ENCODE assay signal across 8 mouse cellular contexts in the genomic region with DNA sequence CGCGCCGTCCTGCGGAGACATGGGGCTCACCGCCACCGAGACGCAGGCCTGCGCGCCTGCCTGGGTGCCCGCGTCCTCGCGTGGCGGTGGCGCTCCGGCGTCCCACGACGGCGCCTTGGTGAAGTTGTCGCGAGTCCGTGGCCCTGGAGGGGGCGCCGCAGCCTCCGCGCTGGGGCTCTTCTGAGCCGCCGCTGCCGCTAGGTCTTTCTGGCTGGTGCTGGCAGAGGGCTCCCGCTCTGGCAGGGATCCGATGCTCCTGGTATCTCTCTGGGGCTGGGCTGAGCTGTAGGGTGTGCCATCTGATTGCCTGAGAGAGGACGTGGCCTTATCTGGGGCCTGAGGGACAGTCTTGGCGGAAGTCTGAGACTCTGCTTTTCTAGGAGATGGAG. TPM values are rescaled to one million over a fixed set of nuclear protein-coding genes. Genes with fewer than 3 reads are reported as not detected.
DNase-seq lines count a peak whose midpoint lies in the region; ATAC-seq and TF ChIP-seq lines count a peak whose summit lies in the region.
"Had no signal": no experiment of that assay in that cellular context is flagged by ENCODE, and none has a peak within 500 bp of the region (broad histone marks: within the 10 kb centered on the region; RNA-seq: fewer than 3 reads in every experiment).

No protein-coding gene starts in this region.

- H3K27me3 ChIP-seq in lung, embryonic 16.5 days (ENCODE audit: control insufficient read depth, insufficient read depth, low read depth, low read length), result peaks cover 42% of the 10 kb centered on the region
- peaks cover 63% of the 10 kb centered on the region for H3K27me3 ChIP-seq in embryonic facial prominence, embryonic 10.5 days (replicated peaks; ENCODE audit: low read depth, poor library complexity, severe bottlenecking)
- peaks cover 40% of the 10 kb centered on the region for H3K27me3 ChIP-seq in intestine, embryonic 16.5 days (replicated peaks; ENCODE audit: control insufficient read depth, insufficient read depth, low read length)
- peaks cover 38% of the 10 kb centered on the region for H3K27me3 ChIP-seq in stomach, embryonic 14.5 days (ENCODE audit: control insufficient read depth, insufficient read depth, low read length)

- H3K36me3 ChIP-seq in lung, embryonic 16.5 days (ENCODE audit: control insufficient read depth, insufficient read depth, low read length), result no peaks in the 10 kb centered on the region
- H3K36me3 ChIP-seq in embryonic facial prominence, embryonic 10.5 days (replicated peaks), result peaks cover 10% of the 10 kb centered on the region
- no peaks in the 10 kb centered on the region for H3K36me3 ChIP-seq in intestine, embryonic 16.5 days (ENCODE audit: control insufficient read depth, insufficient read depth, low read length)
- H3K36me3 ChIP-seq in stomach, embryonic 14.5 days (ENCODE audit: control insufficient read depth, insufficient read depth, low read length), result no peaks in the 10 kb centered on the region

- H3K4me3 ChIP-seq in lung, embryonic 16.5 days (ENCODE audit: low read length), result peak overlapping the region; percentile 41
- no peak overlapping the region for H3K4me3 ChIP-seq in lung, adult 2 months (replicated peaks; ENCODE audit: extremely low read depth, low read depth, low read length)
- H3K4me3 ChIP-seq in embryonic facial prominence, embryonic 10.5 days, result peak overlapping the region; percentile 54
- H3K4me3 ChIP-seq in intestine, embryonic 16.5 days (ENCODE audit: low read length), result peak overlapping the region; percentile 39
- peak overlapping the region; percentile 36 for H3K4me3 ChIP-seq in stomach, embryonic 14.5 days (ENCODE audit: low read depth, low read length)

- H3K4me2 ChIP-seq in lung, embryonic 16.5 days (ENCODE audit: low read depth, low read length), result peak overlapping the region; percentile 67
- peak overlapping the region; percentile 64 for H3K4me2 ChIP-seq in intestine, embryonic 16.5 days (ENCODE audit: low read depth, low read length)
- peak overlapping the region; percentile 59 for H3K4me2 ChIP-seq in stomach, embryonic 14.5 days (replicated peaks; ENCODE audit: low read depth, low read length)

- no peak overlapping the region for H3K27ac ChIP-seq in lung, embryonic 16.5 days (ENCODE audit: low read length)
- H3K27ac ChIP-seq in embryonic facial prominence, embryonic 10.5 days (replicated peaks), result no peak overlapping the region
- no peak overlapping the region for H3K27ac ChIP-seq in intestine, embryonic 16.5 days (ENCODE audit: low read length)
- H3K27ac ChIP-seq in stomach, embryonic 14.5 days (ENCODE audit: low read length), result no peak overlapping the region

- TF ChIP-seq CTCF in lung, adult 2 months (IDR thresholded peaks at IDR 0.05; ENCODE audit: insufficient read depth, low read length), result no peak

- H3K9ac ChIP-seq in lung, embryonic 16.5 days (ENCODE audit: low read length), result no peak overlapping the region
- H3K9ac ChIP-seq in intestine, embryonic 16.5 days (ENCODE audit: low read depth, low read length), result 0 out of 2 replicates have a peak overlapping the region, but pooled peaks have one; percentile 41
- H3K9ac ChIP-seq in stomach, embryonic 14.5 days (replicated peaks; ENCODE audit: low read depth, low read length), result no peak overlapping the region

- H3K4me1 ChIP-seq in lung, embryonic 16.5 days (replicated peaks; ENCODE audit: control insufficient read depth, insufficient read depth, low read length), result peaks cover 9% of the 10 kb centered on the region
- no peaks in the 10 kb centered on the region for H3K4me1 ChIP-seq in lung, adult 2 months (ENCODE audit: control insufficient read depth, insufficient read depth, low read length)
- H3K4me1 ChIP-seq in embryonic facial prominence, embryonic 10.5 days, result peaks cover 30% of the 10 kb centered on the region
- H3K4me1 ChIP-seq in intestine, embryonic 16.5 days (ENCODE audit: control insufficient read depth, insufficient read depth, low read length), result peaks cover 13% of the 10 kb centered on the region
- peaks cover 6% of the 10 kb centered on the region; the same call in 1 of the 2 replicates for H3K4me1 ChIP-seq in stomach, embryonic 14.5 days (ENCODE audit: control insufficient read depth, insufficient read depth, low read length)

- no peak for DNase-seq in lung, adult 2 months
- DNase-seq in embryonic facial prominence, embryonic 10.5 days (ENCODE audit: low spot score), result peak; percentile 32
- DNase-seq in layer of hippocampus, adult 18-20 months (ENCODE audit: low spot score in 2 of 2), result no peak
- DNase-seq in adrenal gland, postnatal 4 days (ENCODE audit: low spot score in 2 of 2), result no peak

- no peak for ATAC-seq in lung, embryonic 16.5 days (ENCODE audit: low read depth)
- peak; percentile 45 for ATAC-seq in intestine, embryonic 16.5 days
- ATAC-seq in stomach, embryonic 14.5 days (ENCODE audit: insufficient number of reproducible peaks, insufficient read depth, low FRiP score, low read depth), result no peak

- no peaks in the 10 kb centered on the region for H3K9me3 ChIP-seq in lung, embryonic 16.5 days (ENCODE audit: control insufficient read depth, low read length)
- H3K9me3 ChIP-seq in embryonic facial prominence, embryonic 10.5 days, result no peaks in the 10 kb centered on the region
- H3K9me3 ChIP-seq in intestine, embryonic 16.5 days (ENCODE audit: control insufficient read depth, low read length), result no peaks in the 10 kb centered on the region
- no peaks in the 10 kb centered on the region for H3K9me3 ChIP-seq in stomach, embryonic 14.5 days (ENCODE audit: control insufficient read depth, low read depth, low read length)

- no peak for TF ChIP-seq POLR2A in lung, adult 2 months (IDR thresholded peaks at IDR 0.05; ENCODE audit: borderline replicate concordance, extremely low read depth, low read depth, low read length)

- 1% methylated on average over 21 of the region's 34 CpGs for WGBS in lung, embryonic 16.5 days
- 2% methylated on average over 33 of the region's 34 CpGs for WGBS in lung, adult 2 months
- WGBS in embryonic facial prominence, embryonic 10.5 days, result 4% methylated on average over 34 of the region's 34 CpGs
- 2% methylated on average over 34 of the region's 34 CpGs for WGBS in intestine, embryonic 16.5 days
- 4% methylated on average over 17 of the region's 34 CpGs for WGBS in stomach, embryonic 14.5 days

RNA-seq across cellular contexts. Expression of a gene that starts 11.5 kb away (rescaled TPM):
- polyA plus RNA-seq in lung, embryonic 16.5 days (2015; fragmentation: Nextera tagmentation; extraction: Ambion mirVana), result 0.05 and 0.16 TPM in 2 replicates
- 0.07 and 0.09 TPM in 2 replicates for polyA plus RNA-seq in lung, adult 2 months (2012; rRNA removed)
- polyA plus RNA-seq in embryonic facial prominence, embryonic 10.5 days (2016; fragmentation: Nextera tagmentation; extraction: Ambion mirVana), result 0.66 and 0.94 TPM in 2 replicates
- polyA plus RNA-seq in intestine, embryonic 16.5 days (2015; fragmentation: Nextera tagmentation; extraction: Ambion mirVana), result 0.15 and 0.16 TPM in 2 replicates
- 0.65 and 0.90 TPM in 2 replicates for polyA plus RNA-seq in stomach, embryonic 14.5 days (2014; fragmentation: Nextera tagmentation; extraction: Ambion mirVana)
- total RNA-seq in layer of hippocampus, adult 18-20 months (2021), result 100 to 1,000 TPM; 146 to 150 TPM
- 10 to 100 TPM; 10.4 to 10.5 TPM for total RNA-seq in adrenal gland, postnatal 4 days (2021)

RNA-seq across cellular contexts. Expression of a gene that starts 28.2 kb away (rescaled TPM):
- 0.31 TPM in 1 of 2 replicates, not detected in the other for polyA plus RNA-seq in lung, embryonic 16.5 days (2015; fragmentation: Nextera tagmentation; extraction: Ambion mirVana)
- polyA plus RNA-seq in lung, adult 2 months (2012; rRNA removed), result not detected in 2 replicates
- polyA plus RNA-seq in embryonic facial prominence, embryonic 10.5 days (2016; fragmentation: Nextera tagmentation; extraction: Ambion mirVana), result 0.79 and 1.3 TPM in 2 replicates
- 0.39 and 0.46 TPM in 2 replicates for polyA plus RNA-seq in intestine, embryonic 16.5 days (2015; fragmentation: Nextera tagmentation; extraction: Ambion mirVana)
- polyA plus RNA-seq in stomach, embryonic 14.5 days (2014; fragmentation: Nextera tagmentation; extraction: Ambion mirVana), result 0.59 and 0.74 TPM in 2 replicates
- total RNA-seq in layer of hippocampus, adult 18-20 months (2021), result 100 to 1,000 TPM; 687 to 705 TPM
- 1 to 10 TPM; 3.9 to 4.7 TPM for total RNA-seq in adrenal gland, postnatal 4 days (2021)

RNA-seq across cellular contexts. Expression of a gene that starts 36.9 kb away (rescaled TPM):
- polyA plus RNA-seq in lung, embryonic 16.5 days (2015; fragmentation: Nextera tagmentation; extraction: Ambion mirVana), result 0.30 TPM in 1 of 2 replicates, not detected in the other
- 0.05 and 1.1 TPM in 2 replicates for polyA plus RNA-seq in lung, adult 2 months (2012; rRNA removed)
- polyA plus RNA-seq in embryonic facial prominence, embryonic 10.5 days (2016; fragmentation: Nextera tagmentation; extraction: Ambion mirVana), result 0.05 and 0.15 TPM in 2 replicates
- 64.2 and 94.9 TPM in 2 replicates for polyA plus RNA-seq in intestine, embryonic 16.5 days (2015; fragmentation: Nextera tagmentation; extraction: Ambion mirVana)
- polyA plus RNA-seq in stomach, embryonic 14.5 days (2014; fragmentation: Nextera tagmentation; extraction: Ambion mirVana), result 1.00 and 1.1 TPM in 2 replicates
- total RNA-seq in layer of hippocampus, adult 18-20 months (2021), result under 1 TPM; 0.20 to 0.22 TPM
- total RNA-seq in adrenal gland, postnatal 4 days (2021), result 1 to 10 TPM; 2.1 to 5.8 TPM

RNA-seq across cellular contexts. Expression of a gene that starts 44.5 kb away (rescaled TPM):
- 44.7 and 49.4 TPM in 2 replicates for polyA plus RNA-seq in lung, embryonic 16.5 days (2015; fragmentation: Nextera tagmentation; extraction: Ambion mirVana)
- polyA plus RNA-seq in lung, adult 2 months (2012; rRNA removed), result 256 and 338 TPM in 2 replicates
- polyA plus RNA-seq in embryonic facial prominence, embryonic 10.5 days (2016; fragmentation: Nextera tagmentation; extraction: Ambion mirVana), result 87.6 and 105 TPM in 2 replicates
- polyA plus RNA-seq in intestine, embryonic 16.5 days (2015; fragmentation: Nextera tagmentation; extraction: Ambion mirVana), result 48.9 and 59.3 TPM in 2 replicates
- 71.7 and 83.9 TPM in 2 replicates for polyA plus RNA-seq in stomach, embryonic 14.5 days (2014; fragmentation: Nextera tagmentation; extraction: Ambion mirVana)
- total RNA-seq in layer of hippocampus, adult 18-20 months (2021), result 100 to 1,000 TPM; 164 to 179 TPM
- total RNA-seq in adrenal gland, postnatal 4 days (2021), result 100 to 1,000 TPM; 134 to 137 TPM

RNA-seq across cellular contexts. Expression of a gene that starts 45.6 kb away (rescaled TPM):
- polyA plus RNA-seq in lung, embryonic 16.5 days (2015; fragmentation: Nextera tagmentation; extraction: Ambion mirVana), result not detected in 2 replicates
- not detected in 2 replicates for polyA plus RNA-seq in lung, adult 2 months (2012; rRNA removed)
- not detected in 2 replicates for polyA plus RNA-seq in embryonic facial prominence, embryonic 10.5 days (2016; fragmentation: Nextera tagmentation; extraction: Ambion mirVana)
- not detected in 2 replicates for polyA plus RNA-seq in intestine, embryonic 16.5 days (2015; fragmentation: Nextera tagmentation; extraction: Ambion mirVana)
- polyA plus RNA-seq in stomach, embryonic 14.5 days (2014; fragmentation: Nextera tagmentation; extraction: Ambion mirVana), result not detected in 2 replicates
- not detected for total RNA-seq in layer of hippocampus, adult 18-20 months (2021)
- not detected for total RNA-seq in adrenal gland, postnatal 4 days (2021)
- total RNA-seq: layer of hippocampus, postnatal 10 days had no signal

Comparison
In these comparisons a context has a peak if more than half of its experiments do, and no peak if none do; other contexts are left out.
1. RNA of a gene that starts 36.9 kb away (polyA plus RNA-seq): 64.2 to 94.9 TPM in intestine, embryonic 16.5 days; 1.00 to 1.1 TPM in stomach, embryonic 14.5 days, 0.05 to 0.15 TPM in embryonic facial prominence, embryonic 10.5 days, 0.05 to 1.1 TPM in lung, adult 2 months and 0.30 TPM in lung, embryonic 16.5 days; every median in the first group is over 10 times any median in the second.
2. Peak in every context shown above with its lines, with median percentiles within 50 percentile points of each other: H3K4me2 ChIP-seq.